Mouse (Mus musculus) intestine, embryonic 16.5 days (tissue): Measurements from ENCODE around the gene 6430548M08Rik. TPM values are rescaled to one million over a fixed set of nuclear protein-coding genes. Genes with fewer than 3 reads are reported as not detected.

Experiments used
- ATAC-seq: fragments of 200-750 bp; cut with Nextera tagmentation; 2 replicates; pipeline ENCODE4 v1.8.0; 2017; ENCODE audit warnings: moderate TSS enrichment, moderate library complexity
- H3K27ac ChIP-seq: fragments of 300-500 bp; sonication (generic); 2 replicates; pipeline ENCODE4 v1.5.1; 2014; ENCODE audit warnings: mild to moderate bottlenecking, low read length
- H3K27me3 ChIP-seq: fragments of 300-500 bp; sonication (generic); replicated peaks from 2 replicates; pipeline ENCODE4 v1.6.1; 2014; ENCODE audit warnings: low read length, control low read depth, mixed read lengths; ENCODE audit not compliant: control insufficient read depth, insufficient read depth
- H3K36me3 ChIP-seq: fragments of 300-500 bp; sonication (generic); 2 replicates; pipeline ENCODE4 v1.6.1; 2014; ENCODE audit warnings: low read length, control low read depth; ENCODE audit not compliant: control insufficient read depth, insufficient read depth
- H3K4me1 ChIP-seq: fragments of 300-500 bp; sonication (generic); 2 replicates; pipeline ENCODE4 v1.6.1; 2014; ENCODE audit warnings: low read length, control low read depth, mixed read lengths; ENCODE audit not compliant: control insufficient read depth, insufficient read depth
- H3K4me2 ChIP-seq: fragments of 300-500 bp; sonication (generic); 2 replicates; pipeline ENCODE4 v1.6.1; 2014; ENCODE audit warnings: low read depth, low read length, control low read depth
- H3K4me3 ChIP-seq: fragments of 300-500 bp; sonication (generic); 2 replicates; pipeline ENCODE4 v1.5.1; 2014; ENCODE audit warnings: mild to moderate bottlenecking, low read length
- H3K9ac ChIP-seq: fragments of 300-500 bp; sonication (generic); 2 replicates; pipeline ENCODE4 v1.6.1; 2014; ENCODE audit warnings: low read depth, low read length
- H3K9me3 ChIP-seq: fragments of 300-500 bp; sonication (generic); 2 replicates; pipeline ENCODE4 v1.6.1; 2016; ENCODE audit warnings: low read length, control low read depth; ENCODE audit not compliant: control insufficient read depth
- WGBS: fragments of 180-500 bp; shearing (Covaris S2); extraction: QIAGEN DNeasy Blood & Tissue Kit; methylation state at CpG from one replicate; pipeline ENCODE4 v1.1.7; 2014; 5-methylcytosine and 5-hydroxymethylcytosine counted together
- polyA plus RNA-seq: library from polyadenylated mRNA; unstranded; fragments of >200 nt; fragmentation: Nextera tagmentation; extraction: Ambion mirVana; gene quantifications from 2 replicates; pipeline ENCODE4 v1.2.1, GENCODE M21; 2015

The 6430548M08Rik gene
- 4.6 and 5.1 TPM in 2 replicates for polyA plus RNA-seq

- Histone ChIP-seq H3K9me3 (no peaks in the 10 kb centered on the region), H3K9ac (peak within 1 kb of the TSS; percentile 82), H3K4me3 (peak within 1 kb of the TSS; percentile 78), H3K4me2 (peak within 1 kb of the TSS; percentile 100), H3K27ac (peak within 1 kb of the TSS; percentile 97), H3K36me3 (no peaks in the 10 kb centered on the region), H3K4me1 (peaks cover 17% of the 10 kb centered on the region), H3K27me3 (peaks cover 11% of the 10 kb centered on the region)
- peak; percentile 95 for ATAC-seq
- under 1% methylated on average over 61 of the region's 61 CpGs for WGBS
Observed at GRCm38 (mm10) chr8:120113758-120114255, at the start of gene 6430548M08Rik. 6430548M08Rik (plus strand) TSS chr8:120114152.

GRCm38 (mm10) chr8:120065611-120066010 is 48.3 kb upstream of the 6430548M08Rik start:
- WGBS = 89% methylated on average over 8 of the region's 8 CpGs
- no peak for ATAC-seq

GRCm38 (mm10) chr8:120066226-120066625 is 47.7 kb upstream of the 6430548M08Rik start:
- no peak overlapping the region for H3K4me3 ChIP-seq
- H3K27ac ChIP-seq = no peak overlapping the region
- no peak overlapping the region for H3K4me2 ChIP-seq
- no peak overlapping the region for H3K9ac ChIP-seq
- no peaks in the 10 kb centered on the region for H3K36me3 ChIP-seq
- ATAC-seq = no peak
- no peaks in the 10 kb centered on the region for H3K27me3 ChIP-seq
- H3K4me1 ChIP-seq = no peaks in the 10 kb centered on the region
- WGBS = 80% methylated on average over 4 of the region's 4 CpGs
- H3K9me3 ChIP-seq = no peaks in the 10 kb centered on the region

More at GRCm38 (mm10) chr8:120065611-120066010, 48.3 kb upstream of the 6430548M08Rik start:
- H3K36me3 ChIP-seq = no peaks in the 10 kb centered on the region
- no peaks in the 10 kb centered on the region for H3K4me1 ChIP-seq
- H3K27me3 ChIP-seq = no peaks in the 10 kb centered on the region
- H3K4me3 ChIP-seq = no peak overlapping the region
- no peaks in the 10 kb centered on the region for H3K9me3 ChIP-seq
- H3K9ac ChIP-seq = no peak overlapping the region
- H3K4me2 ChIP-seq = no peak overlapping the region
- H3K27ac ChIP-seq = no peak overlapping the region

- no peak for ATAC-seq
- Histone ChIP-seq H3K27me3 (no peaks in the 10 kb centered on the region), H3K27ac (no peak overlapping the region), H3K36me3 (no peaks in the 10 kb centered on the region), H3K4me3 (no peak overlapping the region), H3K4me1 (0 out of 2 replicates have a peak, but pooled peaks cover 3% of the 10 kb centered on the region), H3K9me3 (no peaks in the 10 kb centered on the region), H3K9ac (no peak overlapping the region), H3K4me2 (no peak overlapping the region)
- 61% methylated on average over 19 of the region's 19 CpGs for WGBS
Observed at GRCm38 (mm10) chr8:120067936-120068668, 45.9 kb upstream of the 6430548M08Rik start.

GRCm38 (mm10) chr8:120071684-120072083 is 42.3 kb upstream of the 6430548M08Rik start:
- peak; percentile 70 for ATAC-seq
- H3K4me3 ChIP-seq = no peak overlapping the region
- H3K4me2 ChIP-seq = no peak overlapping the region
- H3K27ac ChIP-seq = no peak overlapping the region
- no peaks in the 10 kb centered on the region for H3K36me3 ChIP-seq
- WGBS = 24% methylated on average over 4 of the region's 4 CpGs
- H3K9ac ChIP-seq = no peak overlapping the region
- H3K4me1 ChIP-seq = 0 out of 2 replicates have a peak, but pooled peaks cover 3% of the 10 kb centered on the region
- H3K9me3 ChIP-seq = no peaks in the 10 kb centered on the region
- no peaks in the 10 kb centered on the region for H3K27me3 ChIP-seq

GRCm38 (mm10) chr8:120072259-120072658 is 41.7 kb upstream of the 6430548M08Rik start:
- ATAC-seq = no peak
- Histone ChIP-seq H3K27me3 (no peaks in the 10 kb centered on the region), H3K27ac (no peak overlapping the region), H3K4me1 (0 out of 2 replicates have a peak, but pooled peaks cover 3% of the 10 kb centered on the region), H3K9ac (no peak overlapping the region), H3K9me3 (no peaks in the 10 kb centered on the region), H3K4me3 (no peak overlapping the region), H3K36me3 (no peaks in the 10 kb centered on the region), H3K4me2 (no peak overlapping the region)
- whole genome bisulfite sequencing = 70% methylated on average over 9 of the region's 9 CpGs

- Histone ChIP-seq H3K9me3 (no peaks in the 10 kb centered on the region), H3K4me3 (no peak overlapping the region), H3K27me3 (no peaks in the 10 kb centered on the region), H3K9ac (no peak overlapping the region), H3K4me1 (0 out of 2 replicates have a peak, but pooled peaks cover 3% of the 10 kb centered on the region), H3K4me2 (no peak overlapping the region), H3K36me3 (no peaks in the 10 kb centered on the region), H3K27ac (no peak overlapping the region)
- no peak for ATAC-seq
- 74% methylated on average over 8 of the region's 8 CpGs for WGBS
Observed at GRCm38 (mm10) chr8:120072827-120073226, 41.1 kb upstream of the 6430548M08Rik start.

- WGBS = 66% methylated on average over 6 of the region's 6 CpGs
- no peak for ATAC-seq
- Histone ChIP-seq H3K27ac (no peak overlapping the region), H3K4me1 (0 out of 2 replicates have a peak, but pooled peaks cover 3% of the 10 kb centered on the region), H3K9ac (no peak overlapping the region), H3K36me3 (no peaks in the 10 kb centered on the region), H3K4me2 (no peak overlapping the region), H3K4me3 (no peak overlapping the region), H3K9me3 (no peaks in the 10 kb centered on the region), H3K27me3 (no peaks in the 10 kb centered on the region)
Observed at GRCm38 (mm10) chr8:120074516-120074915, 39.4 kb upstream of the 6430548M08Rik start.

- Histone ChIP-seq H3K4me2 (no peak overlapping the region), H3K27me3 (no peaks in the 10 kb centered on the region), H3K9ac (no peak overlapping the region), H3K27ac (no peak overlapping the region), H3K4me1 (0 out of 2 replicates have a peak, but pooled peaks cover 3% of the 10 kb centered on the region), H3K4me3 (no peak overlapping the region), H3K9me3 (no peaks in the 10 kb centered on the region), H3K36me3 (no peaks in the 10 kb centered on the region)
- no peak for ATAC-seq
- 65% methylated on average over 6 of the region's 6 CpGs for WGBS
Observed at GRCm38 (mm10) chr8:120075347-120075746, 38.6 kb upstream of the 6430548M08Rik start.
